Mouse (Mus musculus): ENCODE measurements around the gene Ap5b1.

DNA sequence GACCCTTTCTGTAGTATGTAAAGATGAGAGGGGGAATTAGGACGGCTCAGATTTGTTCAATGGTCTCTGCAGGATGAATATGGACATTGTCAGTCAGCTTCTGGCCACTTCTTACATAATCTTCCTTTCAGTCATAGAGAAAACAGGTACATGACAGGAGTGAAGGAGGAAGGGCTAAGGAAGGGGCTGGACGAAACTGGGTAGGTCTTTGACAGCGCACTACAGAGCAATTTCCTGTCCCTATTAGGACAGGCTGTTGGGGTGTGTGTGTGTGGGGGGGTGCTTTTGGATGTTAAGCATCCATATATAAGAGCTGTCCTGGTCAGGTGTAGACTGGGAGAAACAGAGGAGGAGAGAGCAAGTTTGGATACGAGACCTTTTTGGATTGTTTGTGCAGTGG, 31.4 kb downstream of the Ap5b1 start:
- TF ChIP-seq CTCF (IDR thresholded peaks at IDR 0.05; ENCODE audit: extremely low read depth, insufficient read length, insufficient replicate concordance, low read depth, low read length): no peak
- TF ChIP-seq POLR2A (IDR thresholded peaks at IDR 0.05; ENCODE audit: low read depth, low read length): no peak
